Mouse (Mus musculus): ENCODE data around the gene Sned1.
A peak's percentile ranks its signal among the peaks of the same experiment; 100 is the strongest.

Gene Sned1

GRCm38 (mm10) chr1:93305581-93306337 is 70.1 kb downstream of the Sned1 start, which contains the start of gene Mterf4:
Gene Mterf4, minus strand, starts transcription at chr1:93305915.
- peak; percentile 59 to 72 for DNase-seq (ENCODE audit: low spot score in 2 of 2)

GRCm38 (mm10) chr1:93323973-93324372 is 88.3 kb downstream of the Sned1 start:
- no peak for DNase-seq (ENCODE audit: low spot score in 2 of 2)

GRCm38 (mm10) chr1:93326446-93326845 is 90.8 kb downstream of the Sned1 start:
- no peak for DNase-seq (ENCODE audit: low spot score in 2 of 2)

- DNase-seq (ENCODE audit: low spot score in 2 of 2) = no peak
Measured at GRCm38 (mm10) chr1:93334621-93335020, 99.0 kb downstream of the Sned1 start.

GRCm38 (mm10) chr1:93342648-93343503 is 107.2 kb downstream of the Sned1 start, which contains the start of the genes Ppp1r7 and Pask:
Gene Ppp1r7, plus strand, starts transcription at chr1:93342854.
Gene Pask, minus strand, starts transcription at chr1:93343482.
- peak; percentile 85 to 88 for DNase-seq (ENCODE audit: low spot score in 2 of 2)

- peak; percentile 87 to 92 for DNase-seq (ENCODE audit: low spot score in 2 of 2)
Measured at GRCm38 (mm10) chr1:93343504-93344047, 107.9 kb downstream of the Sned1 start.

GRCm38 (mm10) chr1:93347176-93347575 is 111.5 kb downstream of the Sned1 start:
- DNase-seq (ENCODE audit: low spot score in 2 of 2) = no peak

- DNase-seq (ENCODE audit: low spot score in 2 of 2) = no peak
Measured at GRCm38 (mm10) chr1:93349701-93350100, 114.1 kb downstream of the Sned1 start.

All from frontal cortex, postnatal 25 days (tissue).